Mouse (Mus musculus): ENCODE data around the gene Msh2. TPM values are rescaled to one million over a fixed set of nuclear protein-coding genes. Genes with fewer than 3 reads are reported as not detected.

The Msh2 gene
- total and polyA plus RNA-seq, 3 experiments: 40.8 to 42.5 TPM; not detected in 1

- Histone ChIP-seq H3K27ac (ENCODE audit: control insufficient read depth, low read depth, low read length) (no peak overlapping the region), H3K79me2 (ENCODE audit: control insufficient read depth, insufficient read depth, low read length, poor library complexity) (no peaks in the 10 kb centered on the region), H3K9ac (ENCODE audit: control insufficient read depth, low read depth, low read length, poor library complexity, severe bottlenecking) (no peak overlapping the region), H3K9me3 (replicated peaks; ENCODE audit: insufficient read depth, low read length) (no peaks in the 10 kb centered on the region), H3K36me3 (ENCODE audit: control insufficient read depth in 1 of 2, insufficient read depth in 2 of 2, low read length in 2 of 2) (peaks cover 0 to 2% of the 10 kb centered on the region in 2 experiments; a peak in 2 of 4 replicates), H3K27me3 (ENCODE audit: control insufficient read depth in 1 of 2, insufficient read depth in 2 of 2, low read length in 2 of 2) (no peaks in the 10 kb centered on the region), H3K4me3 (ENCODE audit: control insufficient read depth in 1 of 2, insufficient read depth in 1 of 2, low read depth in 2 of 2, low read length in 2 of 2) (no peak overlapping the region), H3K4me1 (ENCODE audit: control insufficient read depth in 1 of 2, insufficient read depth in 2 of 2, low read length in 2 of 2) (no peaks in the 10 kb centered on the region)
- DNase-seq (ENCODE audit: low read depth, low spot score): no peak
- TF ChIP-seq HCFC1 (IDR thresholded peaks at IDR 0.05; ENCODE audit: low read depth, low read length): no peak
- TF ChIP-seq EP300 (IDR thresholded peaks at IDR 0.05; ENCODE audit: low read depth in 1 of 2, low read length in 2 of 2): no peak
- no peak for TF ChIP-seq RAD21 (IDR thresholded peaks at IDR 0.05; ENCODE audit: low read depth, low read length)
- no peak for TF ChIP-seq ZMIZ1 (IDR thresholded peaks at IDR 0.05; ENCODE audit: low read depth, low read length)
- TF ChIP-seq ZNF384 (IDR thresholded peaks at IDR 0.05; ENCODE audit: low read depth, low read length): no peak
- TF ChIP-seq POLR2AphosphoS5 (IDR thresholded peaks at IDR 0.05; ENCODE audit: borderline replicate concordance, low read depth, low read length): no peak
- TF ChIP-seq ZC3H11A (IDR thresholded peaks at IDR 0.05; ENCODE audit: low read depth, low read length): no peak
- no peak for TF ChIP-seq GATA1 (IDR thresholded peaks at IDR 0.05; ENCODE audit: low read depth, low read length)
- no peak for TF ChIP-seq MAX (IDR thresholded peaks at IDR 0.05; ENCODE audit: low read length)
- TF ChIP-seq ELF1 (IDR thresholded peaks at IDR 0.05; ENCODE audit: low read depth, low read length): no peak
- no peak for TF ChIP-seq USF2 (IDR thresholded peaks at IDR 0.05; ENCODE audit: borderline replicate concordance in 1 of 2, insufficient read depth in 1 of 2, low read depth in 1 of 2, low read length in 2 of 2)
- no peak for TF ChIP-seq MXI1 (IDR thresholded peaks at IDR 0.05; ENCODE audit: low read depth, low read length)
- no peak for TF ChIP-seq TCF12 (IDR thresholded peaks at IDR 0.05; ENCODE audit: low read depth, low read length)
- TF ChIP-seq E2F4 (IDR thresholded peaks at IDR 0.05; ENCODE audit: borderline replicate concordance, low read depth, low read length): no peak
- TF ChIP-seq USF1 (IDR thresholded peaks at IDR 0.05; ENCODE audit: low read depth, low read length): no peak
Measured at GRCm38 (mm10) chr17:87700101-87700500, 28.0 kb downstream of the Msh2 start.

- no peaks in the 10 kb centered on the region for H3K79me2 ChIP-seq (ENCODE audit: control insufficient read depth, insufficient read depth, low read length, poor library complexity)
- no peak for DNase-seq (ENCODE audit: low read depth, low spot score)
- no peaks in the 10 kb centered on the region for H3K27me3 ChIP-seq (ENCODE audit: control insufficient read depth in 1 of 2, insufficient read depth in 2 of 2, low read length in 2 of 2)
- no peak overlapping the region for H3K4me3 ChIP-seq (ENCODE audit: control insufficient read depth in 1 of 2, insufficient read depth in 1 of 2, low read depth in 2 of 2, low read length in 2 of 2)
- H3K9me3 ChIP-seq (replicated peaks; ENCODE audit: insufficient read depth, low read length): no peaks in the 10 kb centered on the region
- H3K4me1 ChIP-seq (ENCODE audit: control insufficient read depth in 1 of 2, insufficient read depth in 2 of 2, low read length in 2 of 2): no peaks in the 10 kb centered on the region
- no peak overlapping the region for H3K27ac ChIP-seq (ENCODE audit: control insufficient read depth, low read depth, low read length)
- TF ChIP-seq USF1 (IDR thresholded peaks at IDR 0.05; ENCODE audit: low read depth, low read length) (no peak), MYC (IDR thresholded peaks at IDR 0.05; ENCODE audit: low read depth, low read length) (no peak), EP300 (IDR thresholded peaks at IDR 0.05; ENCODE audit: low read depth in 1 of 2, low read length in 2 of 2) (no peak)
- H3K9ac ChIP-seq (ENCODE audit: control insufficient read depth, low read depth, low read length, poor library complexity, severe bottlenecking): no peak overlapping the region
- H3K36me3 ChIP-seq (ENCODE audit: control insufficient read depth in 1 of 2, insufficient read depth in 2 of 2, low read length in 2 of 2): peaks cover 0 to 4% of the 10 kb centered on the region in 2 experiments; a peak in 2 of 4 replicates
Measured at GRCm38 (mm10) chr17:87724727-87725126, 52.6 kb downstream of the Msh2 start.

All from MEL (cell line).